Mouse (Mus musculus) limb, embryonic 12.5 days (tissue): ENCODE measurements around the gene Ifi27l2b. TPM values are rescaled to one million over a fixed set of nuclear protein-coding genes. Genes with fewer than 3 reads are reported as not detected.
"Not testable (repeated sequence)": the region's sequence is repeated elsewhere in the genome, so short reads cannot be mapped to it uniquely, and the experiment has no call there.

Source experiments
- ATAC-seq: fragments of 200-750 bp; cut with Nextera tagmentation; 2 replicates; pipeline ENCODE4 v1.8.0; 2017; ENCODE audit warnings: low read depth, moderate TSS enrichment; ENCODE audit not compliant: insufficient number of reproducible peaks, insufficient read depth, low FRiP score, low TSS enrichment
- H3K27ac ChIP-seq: fragments of 300-500 bp; sonication (generic); 2 replicates; pipeline ENCODE4 v1.5.1; 2016; ENCODE audit warnings: mild to moderate bottlenecking, moderate library complexity
- H3K27me3 ChIP-seq: fragments of 300-500 bp; sonication (generic); 2 replicates; pipeline ENCODE4 v1.6.1; 2016; ENCODE audit warnings: mild to moderate bottlenecking, moderate library complexity
- H3K36me3 ChIP-seq: fragments of 300-500 bp; sonication (generic); 2 replicates; pipeline ENCODE4 v1.6.1; 2016; ENCODE audit warnings: mild to moderate bottlenecking, moderate library complexity
- H3K4me1 ChIP-seq: fragments of 300-500 bp; sonication (generic); replicated peaks from 2 replicates; pipeline ENCODE4 v1.6.1; 2016
- H3K4me2 ChIP-seq: fragments of 300-500 bp; sonication (generic); 2 replicates; pipeline ENCODE4 v1.6.1; 2016; ENCODE audit warnings: mild to moderate bottlenecking, moderate library complexity
- H3K4me3 ChIP-seq: fragments of 300-500 bp; sonication (generic); replicated peaks from 2 replicates; pipeline ENCODE4 v1.5.1; 2016; ENCODE audit warnings: mild to moderate bottlenecking
- H3K9ac ChIP-seq: fragments of 300-500 bp; sonication (generic); replicated peaks from 2 replicates; pipeline ENCODE4 v1.6.1; 2016; ENCODE audit warnings: mild to moderate bottlenecking, moderate library complexity
- H3K9me3 ChIP-seq: fragments of 300-500 bp; sonication (generic); 2 replicates; pipeline ENCODE4 v1.6.1; 2016; ENCODE audit warnings: mild to moderate bottlenecking, moderate library complexity
- WGBS: fragments of 180-500 bp; shearing (Covaris S2); methylation state at CpG from one replicate; pipeline ENCODE4 v1.1.7; 2016; 5-methylcytosine and 5-hydroxymethylcytosine counted together
- polyA plus RNA-seq: library from polyadenylated mRNA; unstranded; fragments of >200 nt; fragmentation: Nextera tagmentation; extraction: Ambion mirVana; gene quantifications from 2 replicates; pipeline ENCODE4 v1.2.1, GENCODE M21; 2016

Gene Ifi27l2b
- polyA plus RNA-seq, 1 experiment from 2014 or later: not detected

DNA sequence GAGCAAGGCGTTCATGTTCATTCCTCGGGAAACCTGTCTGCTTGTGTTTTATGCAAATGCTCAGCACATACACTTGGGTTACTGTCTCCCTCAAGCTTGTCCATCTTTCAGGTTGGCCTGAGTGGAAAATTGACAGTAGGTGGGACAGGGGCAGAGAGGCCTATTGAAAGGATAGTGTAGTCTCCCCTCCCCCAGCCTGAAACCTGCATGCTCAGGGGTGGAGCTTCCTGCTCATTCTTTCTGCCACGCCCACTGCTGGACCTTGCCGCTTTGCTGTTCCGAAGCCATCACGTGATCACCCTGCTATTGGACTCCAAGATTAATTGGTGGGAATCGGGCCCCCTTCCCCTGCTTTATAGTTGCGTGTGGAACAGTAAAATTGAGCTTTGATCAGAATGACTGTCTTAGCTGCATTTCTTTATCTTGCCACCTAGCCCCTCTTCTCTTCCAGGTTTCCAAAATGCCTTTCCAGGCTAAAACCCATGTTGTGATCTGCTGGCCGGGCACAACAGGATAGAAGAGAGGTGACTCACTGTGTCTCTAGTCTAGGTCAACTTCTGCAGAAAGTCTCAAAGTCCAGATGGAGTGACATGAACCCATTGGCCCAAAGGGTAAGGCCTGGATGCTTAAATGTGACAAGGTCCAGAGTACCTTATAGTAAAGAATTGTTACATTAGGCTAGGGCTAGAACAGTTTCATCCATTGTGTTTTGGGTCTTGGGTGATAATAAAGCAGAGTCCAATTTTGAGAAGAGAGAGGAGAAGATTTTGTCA, 27.4 kb upstream of the Ifi27l2b start:
- not testable (repeated sequence) for H3K4me3 ChIP-seq, H3K9ac ChIP-seq, ATAC-seq, H3K4me1 ChIP-seq, H3K27me3 ChIP-seq, H3K9me3 ChIP-seq, H3K36me3 ChIP-seq, H3K4me2 ChIP-seq, H3K27ac ChIP-seq
- 58% methylated on average over 9 of the region's 9 CpGs for WGBS

DNA sequence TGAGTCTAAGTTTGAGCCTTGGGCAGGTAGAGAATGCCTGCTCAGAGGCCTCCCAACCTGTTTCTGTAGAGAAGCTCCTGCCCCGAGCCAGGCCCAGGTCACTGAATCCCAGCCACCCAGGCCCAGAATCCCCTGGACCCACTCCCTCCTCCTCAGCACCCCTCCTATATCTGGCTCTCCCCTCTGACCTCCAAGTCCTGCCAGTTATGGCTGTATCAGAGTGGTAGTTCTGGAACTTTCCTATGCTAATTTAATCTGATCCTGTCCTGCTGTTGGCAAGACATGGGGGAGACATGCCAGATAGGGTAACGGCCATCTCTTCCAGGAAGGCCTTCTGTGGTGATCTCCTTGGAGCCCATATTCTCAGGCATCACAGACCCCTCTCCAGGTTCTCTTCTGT, 25.8 kb upstream of the Ifi27l2b start:
- H3K36me3 ChIP-seq: no peaks in the 10 kb centered on the region
- no peak for ATAC-seq
- no peak overlapping the region for H3K9ac ChIP-seq
- no peaks in the 10 kb centered on the region for H3K9me3 ChIP-seq
- H3K27ac ChIP-seq: no peak overlapping the region
- H3K4me1 ChIP-seq: no peaks in the 10 kb centered on the region
- H3K4me2 ChIP-seq: no peak overlapping the region
- H3K27me3 ChIP-seq: no peaks in the 10 kb centered on the region
- 84% methylated on average over 2 of the region's 2 CpGs for WGBS
- H3K4me3 ChIP-seq: no peak overlapping the region

DNA sequence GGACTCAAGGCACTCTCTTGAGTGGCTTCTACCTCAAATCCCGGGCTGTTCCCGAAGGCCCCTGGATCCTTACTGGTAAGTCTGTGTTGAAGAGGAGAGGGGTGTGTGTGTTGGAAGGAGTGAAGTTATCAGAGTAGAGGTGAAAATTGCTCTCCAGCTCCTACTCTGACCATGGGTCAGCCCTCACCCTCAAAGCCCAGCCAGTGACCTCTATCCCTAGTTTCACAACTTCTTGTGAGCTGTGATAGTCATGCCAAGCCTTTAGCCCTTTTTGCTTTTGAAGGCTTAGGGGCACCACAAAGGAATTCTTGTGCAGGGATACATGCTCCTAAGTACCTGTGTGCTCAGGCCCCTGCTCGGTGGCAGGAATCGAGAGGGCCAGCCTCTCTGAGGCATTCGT, 24.6 kb upstream of the Ifi27l2b start:
- H3K4me3 ChIP-seq: no peak overlapping the region
- no peaks in the 10 kb centered on the region for H3K9me3 ChIP-seq
- 79% methylated on average over 5 of the region's 5 CpGs for WGBS
- no peak for ATAC-seq
- no peak overlapping the region for H3K27ac ChIP-seq
- H3K27me3 ChIP-seq: no peaks in the 10 kb centered on the region
- H3K4me2 ChIP-seq: no peak overlapping the region
- no peaks in the 10 kb centered on the region for H3K4me1 ChIP-seq
- no peaks in the 10 kb centered on the region for H3K36me3 ChIP-seq
- H3K9ac ChIP-seq: no peak overlapping the region

DNA sequence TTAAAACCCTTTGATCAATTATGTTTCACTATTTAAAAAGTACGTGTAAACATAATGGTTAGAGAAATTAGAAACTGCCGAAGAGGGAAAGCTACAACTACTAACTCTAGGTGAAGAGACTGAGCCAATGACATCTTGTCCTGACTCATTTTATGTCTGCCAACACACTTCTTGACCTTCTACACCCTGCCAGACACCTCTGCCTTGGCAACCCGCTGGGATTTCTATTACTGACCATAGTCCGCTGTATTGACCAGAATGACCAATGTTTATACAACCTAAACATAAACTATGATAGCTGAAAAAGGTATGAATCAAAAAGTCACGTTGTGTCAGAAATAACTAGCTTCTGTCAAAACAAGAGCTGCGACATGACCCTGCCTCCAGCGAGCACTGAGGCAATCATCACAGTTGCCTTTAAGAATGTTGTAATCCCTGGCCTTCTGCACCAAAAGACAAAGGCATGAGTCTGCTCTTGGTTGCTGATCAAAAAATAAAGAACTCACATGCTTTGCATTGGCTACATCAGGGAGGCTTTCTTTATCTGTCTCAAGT, 20.5 kb upstream of the Ifi27l2b start:
- 79% methylated on average over 7 of the region's 7 CpGs for WGBS
- no peaks in the 10 kb centered on the region for H3K4me1 ChIP-seq
- H3K36me3 ChIP-seq: no peaks in the 10 kb centered on the region
- H3K27me3 ChIP-seq: no peaks in the 10 kb centered on the region
- H3K9me3 ChIP-seq: no peaks in the 10 kb centered on the region
- no peak overlapping the region for H3K4me3 ChIP-seq
- H3K27ac ChIP-seq: no peak overlapping the region
- no peak overlapping the region for H3K4me2 ChIP-seq
- ATAC-seq: no peak
- H3K9ac ChIP-seq: no peak overlapping the region

DNA sequence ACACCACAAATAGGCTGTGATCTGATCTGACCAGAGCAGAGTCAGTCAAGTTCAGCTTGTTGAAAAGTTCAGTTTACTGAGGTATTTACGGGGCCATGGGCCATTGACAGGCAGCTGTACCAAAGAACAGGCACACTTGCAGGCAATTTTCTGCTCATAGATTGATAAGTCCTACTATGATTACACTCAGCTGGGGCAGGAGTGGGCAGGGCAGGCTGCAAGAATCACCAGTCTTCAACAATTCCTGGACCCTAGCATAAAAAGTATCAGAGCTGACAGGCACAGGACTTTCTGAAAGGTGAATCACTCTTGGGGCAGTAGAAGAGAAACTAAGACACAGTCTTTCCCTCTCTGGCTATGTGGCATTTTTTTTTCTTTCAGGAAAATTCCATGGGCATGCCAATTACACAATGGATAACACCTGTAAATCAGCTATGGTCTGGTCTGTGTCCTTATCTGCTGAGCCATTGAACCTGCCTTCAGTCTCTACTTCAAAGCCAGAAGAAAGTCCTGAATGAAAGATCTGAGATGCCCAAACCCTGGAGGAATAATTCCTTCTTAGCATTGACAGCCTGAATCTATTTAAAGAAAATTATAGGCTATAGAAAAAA, 19.9 kb upstream of the Ifi27l2b start:
- H3K4me1 ChIP-seq: no peaks in the 10 kb centered on the region
- no peak overlapping the region for H3K9ac ChIP-seq
- H3K4me2 ChIP-seq: no peak overlapping the region
- ATAC-seq: no peak
- H3K27me3 ChIP-seq: no peaks in the 10 kb centered on the region
- H3K36me3 ChIP-seq: no peaks in the 10 kb centered on the region
- WGBS: 72% methylated on average over 1 of the region's 1 CpGs
- no peaks in the 10 kb centered on the region for H3K9me3 ChIP-seq
- no peak overlapping the region for H3K4me3 ChIP-seq
- H3K27ac ChIP-seq: no peak overlapping the region

DNA sequence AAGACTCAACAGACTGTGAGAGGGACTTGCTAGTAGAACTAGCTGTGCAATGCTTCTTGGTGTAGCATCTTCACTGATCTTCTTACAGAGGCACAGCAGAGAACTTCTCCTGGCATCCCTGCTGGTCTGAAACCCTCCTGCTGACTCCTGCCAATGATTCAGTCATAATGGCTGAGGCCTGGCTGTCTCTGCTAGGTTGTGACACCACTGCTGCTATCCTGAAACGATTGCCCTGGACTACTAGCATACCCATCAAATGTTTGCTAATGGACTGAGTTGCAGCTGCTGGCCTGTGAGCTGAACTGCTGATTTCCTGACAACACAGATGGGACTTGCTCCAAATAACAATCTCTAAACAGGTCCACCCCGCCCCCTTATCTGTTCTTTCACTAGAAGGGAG, 17.5 kb upstream of the Ifi27l2b start:
- H3K27ac ChIP-seq: no peak overlapping the region
- ATAC-seq: no peak
- WGBS: 39% methylated on average over 2 of the region's 2 CpGs

DNA sequence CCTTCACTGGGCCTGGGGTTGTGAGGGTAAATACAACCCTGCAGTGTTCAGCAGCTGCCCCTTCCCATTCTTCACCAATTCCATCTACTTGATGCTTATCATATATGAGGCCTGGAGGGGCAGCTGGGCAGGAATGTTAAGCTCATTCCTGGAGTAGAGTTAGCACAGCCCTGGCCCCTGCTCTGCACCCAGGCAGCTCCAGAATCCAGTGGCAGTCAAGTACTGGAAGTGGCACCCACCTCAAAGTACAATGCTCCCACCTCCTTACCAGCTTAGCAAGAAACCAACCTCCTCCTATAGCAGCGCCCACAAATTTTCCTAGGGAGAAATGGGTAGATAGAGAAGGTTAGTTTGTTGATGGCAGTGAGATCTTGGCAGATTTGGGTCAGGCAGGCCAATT, 296 bp downstream of the Ifi27l2b start:
- not testable (repeated sequence) for H3K9me3 ChIP-seq, H3K4me1 ChIP-seq, H3K27ac ChIP-seq, H3K27me3 ChIP-seq, H3K36me3 ChIP-seq, H3K9ac ChIP-seq, H3K4me2 ChIP-seq, H3K4me3 ChIP-seq, ATAC-seq
- WGBS: no CpG with 5 or more reads among the region's 1 CpGs

More for the DNA sequence above, 17.5 kb upstream of the Ifi27l2b start:
- no peak overlapping the region for H3K4me3 ChIP-seq
- no peak overlapping the region for H3K9ac ChIP-seq
- H3K27me3 ChIP-seq: no peaks in the 10 kb centered on the region
- no peaks in the 10 kb centered on the region for H3K36me3 ChIP-seq
- H3K4me2 ChIP-seq: no peak overlapping the region
- no peaks in the 10 kb centered on the region for H3K9me3 ChIP-seq
- H3K4me1 ChIP-seq: no peaks in the 10 kb centered on the region

DNA sequence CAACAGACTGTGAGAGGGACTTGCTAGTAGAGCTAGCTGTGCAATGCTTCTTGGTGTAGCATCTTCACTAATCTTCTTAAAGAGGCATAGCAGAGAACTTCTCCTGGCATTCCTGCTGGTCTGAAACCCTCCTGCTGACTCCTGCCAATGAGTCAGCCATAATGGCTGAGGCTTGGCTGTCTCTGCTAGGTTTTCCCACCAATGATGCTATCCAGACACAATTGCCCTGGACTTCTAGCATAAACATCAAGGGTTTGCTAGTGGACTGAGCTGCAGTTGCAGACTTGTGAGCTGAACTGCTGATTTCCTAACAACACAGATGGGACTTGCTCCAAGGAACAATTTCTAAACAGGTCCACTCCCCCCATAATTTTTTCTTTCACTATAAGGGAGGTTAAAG, 3.7 kb downstream of the Ifi27l2b start:
- no peaks in the 10 kb centered on the region for H3K27me3 ChIP-seq
- no peak overlapping the region for H3K4me2 ChIP-seq
- ATAC-seq: no peak
- no peak overlapping the region for H3K27ac ChIP-seq
- H3K4me3 ChIP-seq: no peak overlapping the region
- no peaks in the 10 kb centered on the region for H3K4me1 ChIP-seq
- H3K9me3 ChIP-seq: no peaks in the 10 kb centered on the region
- no peak overlapping the region for H3K9ac ChIP-seq
- no peaks in the 10 kb centered on the region for H3K36me3 ChIP-seq

DNA sequence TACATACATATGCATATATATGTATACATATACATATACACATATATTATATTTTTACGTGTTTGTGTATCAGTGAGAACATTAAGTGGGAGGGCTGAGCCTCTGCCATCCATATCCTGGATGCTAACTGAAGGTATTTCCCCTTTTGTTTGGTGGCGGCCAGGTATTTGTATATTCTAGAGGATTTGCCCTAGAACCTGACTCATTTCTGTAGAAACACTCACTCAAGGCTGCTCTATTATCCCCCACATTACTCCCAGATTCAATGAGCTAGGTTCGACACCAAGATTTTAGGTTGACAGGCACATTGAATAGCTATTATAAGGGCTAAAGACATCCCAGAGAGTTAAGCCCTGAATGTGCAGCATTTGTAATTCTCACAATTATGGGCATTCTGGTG, 12.0 kb downstream of the Ifi27l2b start:
- Histone ChIP-seq H3K27ac (no peak overlapping the region), H3K4me2 (no peak overlapping the region), H3K4me1 (no peaks in the 10 kb centered on the region), H3K27me3 (no peaks in the 10 kb centered on the region), H3K36me3 (no peaks in the 10 kb centered on the region), H3K9ac (no peak overlapping the region), H3K9me3 (no peaks in the 10 kb centered on the region), H3K4me3 (no peak overlapping the region)
- 78% methylated on average over 3 of the region's 3 CpGs for WGBS
- no peak for ATAC-seq

DNA sequence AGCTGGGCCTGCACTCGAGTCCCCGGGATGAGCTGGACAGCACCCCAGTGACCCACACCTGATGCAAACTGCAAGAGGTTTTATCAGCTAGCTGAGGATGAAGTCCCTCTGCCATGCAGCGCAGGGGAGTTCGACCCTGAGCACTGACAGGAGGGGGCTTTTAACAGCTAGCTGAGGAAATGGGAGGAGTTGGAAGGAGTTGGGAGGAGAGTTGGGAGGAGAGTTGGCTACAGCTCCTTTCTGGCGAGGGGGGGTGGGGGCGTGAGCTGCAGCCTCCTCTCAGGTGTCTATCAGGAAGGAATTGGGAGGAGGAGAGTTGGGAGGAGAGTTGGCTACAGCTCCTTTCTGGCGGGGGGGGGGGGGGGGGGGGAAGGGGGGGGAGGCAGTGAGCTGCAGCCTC, 12.8 kb downstream of the Ifi27l2b start:
- not testable (repeated sequence) for H3K9ac ChIP-seq, H3K4me1 ChIP-seq, H3K4me3 ChIP-seq, H3K36me3 ChIP-seq, H3K27ac ChIP-seq, H3K9me3 ChIP-seq, ATAC-seq, H3K27me3 ChIP-seq, H3K4me2 ChIP-seq
- 31% methylated on average over 5 of the region's 7 CpGs for WGBS

DNA sequence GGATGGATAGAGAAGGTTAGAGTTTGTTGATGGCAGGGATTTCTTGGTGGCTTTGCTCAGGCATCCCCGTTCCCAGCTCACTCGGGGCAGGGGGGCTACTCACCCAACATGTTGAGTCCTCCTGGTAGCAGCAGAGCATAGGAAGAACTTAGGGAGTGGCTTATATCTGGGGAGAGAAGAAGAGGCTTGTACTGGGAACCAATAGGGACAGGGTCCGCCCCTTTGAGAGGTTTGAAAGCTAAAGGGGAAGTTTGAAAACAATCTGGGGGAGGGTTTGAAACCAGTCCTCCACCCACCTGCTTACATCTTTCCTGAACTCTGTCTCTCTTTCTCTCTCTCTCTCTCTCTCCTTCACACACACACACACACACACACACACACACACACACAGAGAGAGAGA, 13.5 kb downstream of the Ifi27l2b start, which contains the start of gene Ifi27l2a:
Gene Ifi27l2a (minus strand): TSS at position 157 of the 400 bp plus-strand sequence.
- H3K27ac ChIP-seq: no peak within 1 kb of the TSS
- H3K9ac ChIP-seq: no peak within 1 kb of the TSS
- H3K36me3 ChIP-seq: no peaks in the 10 kb centered on the region
- no peaks in the 10 kb centered on the region for H3K4me1 ChIP-seq
- no peak within 1 kb of the TSS for H3K4me3 ChIP-seq
- no peak for ATAC-seq
- H3K27me3 ChIP-seq: no peaks in the 10 kb centered on the region
- H3K9me3 ChIP-seq: no peaks in the 10 kb centered on the region
- no peak within 1 kb of the TSS for H3K4me2 ChIP-seq
- WGBS: 53% methylated on average over 3 of the region's 3 CpGs
